Mouse (Mus musculus): ENCODE measurements at regions not wholly inside any gene's neighbourhood (a gene's known extent, or its start where the extent isn't known, plus 50 kb on each side); places are given as distances from the start of the nearest gene placed in this dataset.

DNA sequence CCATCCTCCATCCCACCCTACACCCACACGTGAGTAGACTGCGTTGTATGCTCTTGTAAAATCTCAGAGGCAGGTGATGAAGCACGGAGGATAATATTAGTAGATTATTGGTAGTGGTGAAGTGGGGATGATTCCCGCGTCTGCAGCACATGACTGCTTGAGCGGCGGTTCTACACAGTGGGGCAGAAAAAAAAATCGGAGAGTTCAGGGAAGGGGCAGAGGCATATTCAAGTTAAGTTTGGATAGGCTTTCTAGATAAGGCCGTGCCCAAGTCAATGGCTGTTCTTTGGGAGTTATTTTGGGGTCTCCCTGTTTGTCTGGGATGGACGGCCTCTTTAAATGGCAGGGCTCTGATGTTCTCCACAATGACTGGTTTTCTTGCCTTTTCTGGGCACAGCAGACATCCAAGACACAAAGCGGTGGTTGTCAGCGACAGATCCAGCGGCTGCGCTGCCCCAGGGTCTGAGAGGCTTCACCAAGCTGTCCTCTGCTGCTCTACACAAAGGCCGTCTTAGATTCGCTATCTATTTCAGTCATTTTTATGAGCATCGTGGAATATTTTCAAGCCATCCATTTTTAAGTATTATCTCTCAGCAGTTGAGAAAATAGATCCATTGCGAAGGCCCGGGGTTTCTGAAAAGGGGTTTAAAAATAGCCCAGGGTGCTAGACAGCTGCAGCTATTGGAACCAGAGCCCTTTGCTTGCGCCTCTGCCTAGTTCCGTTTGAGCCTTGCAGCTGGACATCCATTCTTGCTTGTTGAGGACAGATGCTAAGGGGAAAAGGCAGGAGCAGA, 284.6 kb downstream of the Gm49356 start:
- TF ChIP-seq POLR2A (IDR thresholded peaks at IDR 0.05; ENCODE audit: low read depth, low read length) (no peak), CTCF (IDR thresholded peaks at IDR 0.05; ENCODE audit: borderline replicate concordance, insufficient read depth, low read length) (no peak)
